Mouse (Mus musculus) lung, postnatal 0 days (tissue): ENCODE data around the gene D430019H16Rik.

ENCODE experiments used
- CTCF ChIP-seq: IDR thresholded peaks from 2 replicates; pipeline ENCODE4 v1.5.1; 2016; ENCODE audit warnings: antibody characterized with exemption, mild to moderate bottlenecking
- EP300 ChIP-seq: IDR thresholded peaks from 2 replicates; pipeline ENCODE4 v1.6.1; 2016; ENCODE audit warnings: antibody characterized with exemption, mild to moderate bottlenecking, control low read depth

GRCm38 (mm10) chr12:105500940-105501339, 47.3 kb downstream of the D430019H16Rik start:
- TF ChIP-seq CTCF (no peak), EP300 (no peak)
